Mouse (Mus musculus): ENCODE measurements around the gene Prr29. TPM values are rescaled to one million over a fixed set of nuclear protein-coding genes. Genes with fewer than 3 reads are reported as not detected.
A peak's percentile ranks its signal among the peaks of the same experiment; 100 is the strongest.

Gene Prr29
- polyA plus RNA-seq, 1 experiment: 0.32 TPM

DNA sequence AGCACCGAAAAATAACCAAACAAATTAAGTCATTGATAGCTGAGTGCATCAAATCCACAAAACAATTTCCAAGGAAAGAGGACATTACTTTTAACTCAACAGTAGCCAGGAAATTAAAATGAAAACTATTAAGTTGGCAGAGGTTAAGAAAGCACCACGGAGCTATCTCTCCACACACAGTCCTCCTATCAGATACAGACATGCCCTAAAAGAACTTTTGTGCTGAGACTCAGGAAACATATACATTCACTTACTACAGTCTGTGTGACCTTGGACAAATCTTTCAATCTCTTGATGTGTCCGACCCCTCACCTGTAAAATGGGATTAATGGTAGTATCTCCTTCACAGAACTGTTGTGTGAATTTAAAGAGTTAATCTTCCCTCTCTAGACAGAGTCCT, 21.1 kb downstream of the Prr29 start:
- Histone ChIP-seq H3K27me3 (ENCODE audit: control insufficient read depth, insufficient read depth, insufficient read length) (no peaks in the 10 kb centered on the region), H3K36me3 (ENCODE audit: control insufficient read depth, insufficient read depth) (no peaks in the 10 kb centered on the region), H3K79me2 (ENCODE audit: control insufficient read depth, insufficient read depth) (no peaks in the 10 kb centered on the region), H3K4me2 (ENCODE audit: low read depth) (no peak overlapping the region), H3ac (ENCODE audit: control insufficient read depth, insufficient read length) (no peak overlapping the region), H3K4me3 (no peak overlapping the region)
- TF ChIP-seq POLR2AphosphoS2 (IDR thresholded peaks at IDR 0.05; ENCODE audit: insufficient read length, low read depth) (no peak), SRF (IDR thresholded peaks at IDR 0.05; ENCODE audit: control insufficient read depth, insufficient read length, low read depth) (no peak), TCF12 (IDR thresholded peaks at IDR 0.05; ENCODE audit: insufficient read depth, poor library complexity, severe bottlenecking) (no peak), MYOD1 (IDR thresholded peaks at IDR 0.05; ENCODE audit: control insufficient read depth in 1 of 3, insufficient read length in 2 of 3, low read depth in 2 of 3) (no peak), E2F4 (IDR thresholded peaks at IDR 0.05; ENCODE audit: insufficient read depth) (no peak), POLR2A (IDR thresholded peaks at IDR 0.05; ENCODE audit: insufficient read length, low read depth) (no peak), MYOG (IDR thresholded peaks at IDR 0.05; ENCODE audit: control insufficient read depth in 1 of 3, insufficient read depth in 1 of 3, insufficient read length in 2 of 3, low read depth in 2 of 3) (no peak), MAX (IDR thresholded peaks at IDR 0.05; ENCODE audit: low read depth) (no peak), CEBPB (IDR thresholded peaks at IDR 0.05; ENCODE audit: insufficient read depth, poor library complexity, severe bottlenecking) (no peak), TCF3 (IDR thresholded peaks at IDR 0.05; ENCODE audit: insufficient read length, low read depth) (no peak), USF1 (IDR thresholded peaks at IDR 0.05; ENCODE audit: low read depth) (no peak), REST (IDR thresholded peaks at IDR 0.05; ENCODE audit: insufficient read depth, insufficient read length) (no peak)

DNA sequence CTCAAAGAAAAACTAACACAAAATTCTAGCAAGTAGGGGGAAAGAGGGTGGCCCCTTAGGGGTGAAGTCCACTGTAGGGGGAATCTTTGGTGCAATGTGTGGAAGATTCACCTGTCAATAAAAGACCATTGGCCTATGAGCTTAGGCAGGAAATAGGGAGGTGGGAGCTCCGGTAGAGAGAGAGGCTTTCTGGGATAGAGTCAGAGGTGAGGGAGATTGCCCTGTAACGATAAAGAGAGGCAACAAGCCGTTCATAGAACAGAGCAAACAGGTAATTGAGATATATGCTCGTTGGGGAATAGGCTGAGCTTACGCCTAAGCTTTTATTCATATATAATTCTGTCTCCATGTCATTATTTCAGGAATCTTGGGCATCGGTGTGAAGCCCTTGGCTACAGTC, 21.7 kb downstream of the Prr29 start:
- Histone ChIP-seq H3K4me2 (ENCODE audit: low read depth) (peak overlapping the region; percentile 45), H3K79me2 (ENCODE audit: control insufficient read depth, insufficient read depth) (no peaks in the 10 kb centered on the region), H3K36me3 (ENCODE audit: control insufficient read depth, insufficient read depth) (no peaks in the 10 kb centered on the region), H3K4me3 (no peak overlapping the region), H3K27me3 (ENCODE audit: control insufficient read depth, insufficient read depth, insufficient read length) (no peaks in the 10 kb centered on the region), H3ac (ENCODE audit: control insufficient read depth, insufficient read length) (no peak overlapping the region)
- TF ChIP-seq TCF12 (IDR thresholded peaks at IDR 0.05; ENCODE audit: insufficient read depth, poor library complexity, severe bottlenecking) (no peak), POLR2AphosphoS2 (IDR thresholded peaks at IDR 0.05; ENCODE audit: insufficient read length, low read depth) (no peak), POLR2A (IDR thresholded peaks at IDR 0.05; ENCODE audit: insufficient read length, low read depth) (no peak), MYOG (IDR thresholded peaks at IDR 0.05; ENCODE audit: control insufficient read depth in 1 of 3, insufficient read depth in 1 of 3, insufficient read length in 2 of 3, low read depth in 2 of 3) (no peak), TCF3 (IDR thresholded peaks at IDR 0.05; ENCODE audit: insufficient read length, low read depth) (no peak), USF1 (IDR thresholded peaks at IDR 0.05; ENCODE audit: low read depth) (no peak), SRF (IDR thresholded peaks at IDR 0.05; ENCODE audit: control insufficient read depth, insufficient read length, low read depth) (no peak), CEBPB (IDR thresholded peaks at IDR 0.05; ENCODE audit: insufficient read depth, poor library complexity, severe bottlenecking) (no peak), E2F4 (IDR thresholded peaks at IDR 0.05; ENCODE audit: insufficient read depth) (no peak), MAX (IDR thresholded peaks at IDR 0.05; ENCODE audit: low read depth) (no peak), REST (IDR thresholded peaks at IDR 0.05; ENCODE audit: insufficient read depth, insufficient read length) (no peak), MYOD1 (IDR thresholded peaks at IDR 0.05; ENCODE audit: control insufficient read depth in 1 of 3, insufficient read length in 2 of 3, low read depth in 2 of 3) (no peak)

DNA sequence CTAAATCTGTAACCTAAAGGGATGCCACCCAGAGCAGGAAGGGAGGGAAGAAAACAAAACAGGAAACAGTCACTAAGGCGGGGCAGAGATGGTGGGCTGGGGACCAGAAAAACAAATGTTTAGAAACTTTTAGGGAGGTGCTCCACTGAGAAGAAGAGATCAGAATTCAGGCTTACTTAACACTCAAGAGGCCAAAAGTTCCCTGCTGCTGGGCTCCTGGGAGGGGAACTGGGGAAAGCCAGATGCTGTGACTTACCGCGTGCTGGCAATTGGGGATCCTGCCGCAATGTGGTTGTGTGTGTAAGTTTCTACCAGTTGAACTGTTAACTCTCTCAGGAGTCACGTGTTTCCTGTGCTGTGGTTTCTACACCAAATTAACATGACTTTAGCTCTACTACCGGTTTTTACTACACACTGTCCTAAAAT, 22.5 kb downstream of the Prr29 start, which contains the start of gene Icam2:
Gene Icam2, minus strand, starts transcription at position 285 of the 426 bp plus-strand sequence.
- no peak within 1 kb of the TSS for H3ac ChIP-seq (ENCODE audit: control insufficient read depth, insufficient read length)
- H3K4me2 ChIP-seq (ENCODE audit: low read depth): peak within 1 kb of the TSS; percentile 45
- H3K4me3 ChIP-seq: no peak within 1 kb of the TSS
- H3K79me2 ChIP-seq (ENCODE audit: control insufficient read depth, insufficient read depth): no peaks in the 10 kb centered on the region
- TF ChIP-seq USF1 (IDR thresholded peaks at IDR 0.05; ENCODE audit: low read depth) (no peak), POLR2A (IDR thresholded peaks at IDR 0.05; ENCODE audit: insufficient read length, low read depth) (no peak), MYOD1 (IDR thresholded peaks at IDR 0.05; ENCODE audit: control insufficient read depth in 1 of 3, insufficient read length in 2 of 3, low read depth in 2 of 3) (no peak)
- H3K36me3 ChIP-seq (ENCODE audit: control insufficient read depth, insufficient read depth): no peaks in the 10 kb centered on the region
- H3K27me3 ChIP-seq (ENCODE audit: control insufficient read depth, insufficient read depth, insufficient read length): no peaks in the 10 kb centered on the region

DNA sequence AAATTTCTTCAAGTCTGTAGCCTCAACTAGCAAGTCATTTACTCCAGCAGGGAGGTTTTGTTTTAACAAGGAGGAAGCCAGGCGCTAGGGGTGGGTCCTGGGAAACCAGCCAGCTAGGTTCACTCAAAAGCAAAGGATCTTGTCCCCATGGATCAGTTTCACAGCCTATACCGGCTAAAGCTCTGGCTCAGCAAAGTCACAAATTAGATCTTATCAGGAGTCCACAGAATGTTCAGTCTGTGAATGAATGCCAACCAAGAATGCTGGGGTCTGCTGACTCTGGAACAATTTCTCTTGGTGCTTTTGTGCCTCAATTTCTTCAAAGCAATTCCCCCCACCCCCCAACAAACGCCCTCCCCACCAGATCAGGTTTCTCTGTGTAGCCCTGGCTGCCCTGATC, 24.3 kb downstream of the Prr29 start:
- no peaks in the 10 kb centered on the region for H3K79me2 ChIP-seq (ENCODE audit: control insufficient read depth, insufficient read depth)
- no peak overlapping the region for H3K4me3 ChIP-seq
- no peaks in the 10 kb centered on the region for H3K27me3 ChIP-seq (ENCODE audit: control insufficient read depth, insufficient read depth, insufficient read length)
- H3K4me2 ChIP-seq (ENCODE audit: low read depth): no peak overlapping the region
- H3K36me3 ChIP-seq (ENCODE audit: control insufficient read depth, insufficient read depth): no peaks in the 10 kb centered on the region
- no peak overlapping the region for H3ac ChIP-seq (ENCODE audit: control insufficient read depth, insufficient read length)
- TF ChIP-seq POLR2AphosphoS2 (IDR thresholded peaks at IDR 0.05; ENCODE audit: insufficient read length, low read depth) (peak; percentile 63), TCF3 (IDR thresholded peaks at IDR 0.05; ENCODE audit: insufficient read length, low read depth) (no peak)

DNA sequence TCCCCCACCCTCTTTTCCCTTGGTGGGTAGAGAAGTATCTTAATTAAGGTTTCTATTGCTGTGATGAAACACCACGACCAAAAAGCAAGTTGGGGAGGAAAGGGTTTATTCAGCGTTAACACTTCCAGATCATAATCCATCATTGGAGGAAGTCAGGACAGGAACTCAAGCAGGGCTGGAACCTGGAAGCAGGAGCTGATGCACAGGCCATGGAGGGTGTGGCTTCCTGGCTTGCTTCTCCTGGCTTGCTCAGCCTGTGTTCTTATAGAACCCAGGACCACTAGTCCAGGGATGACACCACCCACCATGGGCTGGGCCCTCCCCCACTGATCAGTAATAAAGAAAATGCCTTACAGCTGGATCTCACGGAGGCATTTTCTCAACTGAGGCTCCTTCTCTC, 25.5 kb downstream of the Prr29 start:
- no peak overlapping the region for H3ac ChIP-seq (ENCODE audit: control insufficient read depth, insufficient read length)
- peaks cover 3% of the 10 kb centered on the region for H3K36me3 ChIP-seq (ENCODE audit: control insufficient read depth, insufficient read depth)
- H3K79me2 ChIP-seq (ENCODE audit: control insufficient read depth, insufficient read depth): no peaks in the 10 kb centered on the region
- H3K27me3 ChIP-seq (ENCODE audit: control insufficient read depth, insufficient read depth, insufficient read length): no peaks in the 10 kb centered on the region
- H3K4me2 ChIP-seq (ENCODE audit: low read depth): no peak overlapping the region
- no peak for TF ChIP-seq MYOG (IDR thresholded peaks at IDR 0.05; ENCODE audit: control insufficient read depth in 1 of 3, insufficient read depth in 1 of 3, insufficient read length in 2 of 3, low read depth in 2 of 3)
- TF ChIP-seq MYOD1 (IDR thresholded peaks at IDR 0.05; ENCODE audit: control insufficient read depth in 1 of 3, insufficient read length in 2 of 3, low read depth in 2 of 3): no peak
- TF ChIP-seq POLR2AphosphoS2 (IDR thresholded peaks at IDR 0.05; ENCODE audit: insufficient read length, low read depth): peak; percentile 1
- no peak overlapping the region for H3K4me3 ChIP-seq

All from myocyte (in vitro differentiated cells).